ENCODE assay signal across 8 mouse cellular contexts in the genomic region with DNA sequence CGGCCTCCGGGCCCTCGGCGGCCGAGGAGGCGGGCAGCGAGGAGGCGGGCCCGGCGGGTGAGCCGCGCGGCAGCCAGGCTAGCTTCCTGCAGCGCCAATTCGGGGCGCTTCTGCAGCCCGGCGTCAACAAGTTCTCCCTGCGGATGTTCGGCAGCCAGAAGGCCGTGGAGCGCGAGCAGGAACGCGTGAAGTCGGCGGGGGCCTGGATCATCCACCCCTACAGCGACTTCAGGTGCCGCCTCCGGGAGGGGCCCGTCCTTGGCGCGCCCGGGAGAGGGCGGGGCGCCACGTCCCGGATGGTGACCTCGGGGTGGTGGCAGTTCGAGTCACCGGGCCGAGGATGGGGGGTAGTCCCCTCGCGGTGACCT. TPM values are rescaled to one million over a fixed set of nuclear protein-coding genes. Genes with fewer than 3 reads are reported as not detected.
A peak's percentile ranks its signal among the peaks of the same experiment; 100 is the strongest.
DNase-seq lines count a peak whose midpoint lies in the region; ATAC-seq and TF ChIP-seq lines count a peak whose summit lies in the region.

No protein-coding gene starts in this region.

- peaks cover 17% of the 10 kb centered on the region for H3K27me3 ChIP-seq in spleen, adult 2 months (ENCODE audit: control insufficient read depth, insufficient read depth, low read length)
- H3K27me3 ChIP-seq in forebrain, embryonic 13.5 days, result peaks cover 58% of the 10 kb centered on the region
- peaks cover 54% of the 10 kb centered on the region for H3K27me3 ChIP-seq in liver, embryonic 11.5 days (replicated peaks; ENCODE audit: control insufficient read depth, insufficient read depth, low read length)
- H3K27me3 ChIP-seq in small intestine, adult 2 months (ENCODE audit: control insufficient read depth, insufficient read depth, low read length), result peaks cover 20% of the 10 kb centered on the region

- no peaks in the 10 kb centered on the region for H3K36me3 ChIP-seq in spleen, adult 2 months (ENCODE audit: control insufficient read depth, insufficient read depth, low read length)
- peaks cover 2% of the 10 kb centered on the region for H3K36me3 ChIP-seq in forebrain, embryonic 13.5 days (ENCODE audit: poor library complexity, severe bottlenecking)
- H3K36me3 ChIP-seq in liver, embryonic 11.5 days (ENCODE audit: control insufficient read depth, insufficient read depth, low read length), result 0 out of 2 replicates have a peak, but pooled peaks cover 2% of the 10 kb centered on the region
- H3K36me3 ChIP-seq in small intestine, adult 2 months (ENCODE audit: control insufficient read depth, insufficient read depth, low read length), result peaks cover 2% of the 10 kb centered on the region; the same call in 1 of the 2 replicates

- TF ChIP-seq CTCF in gastrocnemius, adult 2 months (IDR thresholded peaks at IDR 0.05), result no peak
- TF ChIP-seq CTCF in spleen, adult 2 months (IDR thresholded peaks at IDR 0.05; ENCODE audit: extremely low read depth, insufficient read depth, insufficient read length, insufficient replicate concordance), result no peak
- TF ChIP-seq CTCF in small intestine, adult 2 months (IDR thresholded peaks at IDR 0.05; ENCODE audit: extremely low read depth, insufficient read length, insufficient replicate concordance, low read depth, low read length), result no peak

- H3K9ac ChIP-seq in forebrain, embryonic 13.5 days, result peak overlapping the region; percentile 70
- H3K9ac ChIP-seq in liver, embryonic 11.5 days (ENCODE audit: low read depth, low read length), result 0 out of 2 replicates have a peak overlapping the region, but pooled peaks have one; percentile 25

- WGBS in spleen, adult 2 months, result 2% methylated on average over 44 of the region's 44 CpGs
- WGBS in forebrain, embryonic 13.5 days, result under 1% methylated on average over 38 of the region's 44 CpGs
- WGBS in liver, embryonic 11.5 days, result 1% methylated on average over 44 of the region's 44 CpGs
- under 1% methylated on average over 44 of the region's 44 CpGs for WGBS in small intestine, adult 2 months

- DNase-seq in gastrocnemius, adult 2 months, result no peak
- no peak for DNase-seq in gastrocnemius, postnatal 25 days
- no peak for DNase-seq in spleen, adult 2 months (ENCODE audit: low read depth in 1 of 2, low spot score in 2 of 2)
- DNase-seq in spleen, postnatal 36 days (ENCODE audit: low spot score in 2 of 2), result no peak
- no peak for DNase-seq in liver, embryonic 11.5 days (ENCODE audit: low spot score)
- DNase-seq in thymus, postnatal 25 days, result no peak

- 0 out of 2 replicates have a peak, but pooled peaks have one; percentile 17 for ATAC-seq in forebrain, embryonic 13.5 days
- no peak for ATAC-seq in liver, embryonic 11.5 days (replicated peaks; ENCODE audit: low FRiP score)

- TF ChIP-seq POLR2A in spleen, adult 2 months (IDR thresholded peaks at IDR 0.05; ENCODE audit: low read depth, low read length), result no peak
- no peak for TF ChIP-seq POLR2A in small intestine, adult 2 months (IDR thresholded peaks at IDR 0.05; ENCODE audit: low read depth, low read length)

- H3K4me3 ChIP-seq in gastrocnemius, adult 2 months, result peak overlapping the region; percentile 70
- H3K4me3 ChIP-seq in spleen, adult 2 months (ENCODE audit: extremely low read depth, insufficient read depth, insufficient read length), result peak overlapping the region; percentile 44; the same call in 1 of the 2 replicates
- peak overlapping the region; percentile 64 for H3K4me3 ChIP-seq in forebrain, embryonic 13.5 days
- peak overlapping the region; percentile 67 for H3K4me3 ChIP-seq in liver, embryonic 11.5 days (ENCODE audit: low read depth, low read length)
- peak overlapping the region; percentile 71 for H3K4me3 ChIP-seq in small intestine, adult 2 months (ENCODE audit: low read depth, low read length)

- H3K4me1 ChIP-seq in spleen, adult 2 months (ENCODE audit: control insufficient read depth, insufficient read depth, insufficient read length), result peaks cover 7% of the 10 kb centered on the region; the same call in 1 of the 2 replicates
- H3K4me1 ChIP-seq in forebrain, embryonic 13.5 days, result peaks cover 16% of the 10 kb centered on the region
- peaks cover 14% of the 10 kb centered on the region for H3K4me1 ChIP-seq in liver, embryonic 11.5 days (replicated peaks; ENCODE audit: control insufficient read depth, insufficient read depth, low read length)
- peaks cover 12% of the 10 kb centered on the region for H3K4me1 ChIP-seq in small intestine, adult 2 months (ENCODE audit: control insufficient read depth, insufficient read depth, insufficient read length, low read length)

- peak overlapping the region; percentile 94 for H3K4me2 ChIP-seq in forebrain, embryonic 13.5 days
- peak overlapping the region; percentile 91 for H3K4me2 ChIP-seq in liver, embryonic 11.5 days

- no peak overlapping the region for H3K27ac ChIP-seq in gastrocnemius, adult 2 months
- no peak overlapping the region for H3K27ac ChIP-seq in spleen, adult 2 months (ENCODE audit: insufficient read depth, low read length)
- no peak overlapping the region for H3K27ac ChIP-seq in forebrain, embryonic 13.5 days
- no peak overlapping the region for H3K27ac ChIP-seq in liver, embryonic 11.5 days (ENCODE audit: low read depth, low read length)
- no peak overlapping the region for H3K27ac ChIP-seq in small intestine, adult 2 months (ENCODE audit: insufficient read depth, low read depth, low read length)

- H3K9me3 ChIP-seq in forebrain, embryonic 13.5 days (replicated peaks), result no peaks in the 10 kb centered on the region
- no peaks in the 10 kb centered on the region for H3K9me3 ChIP-seq in liver, embryonic 11.5 days (ENCODE audit: control insufficient read depth, low read length)

- intact Hi-C loops in gastrocnemius, adult 2 months (cut with DNase I), result no loop called here

RNA-seq across cellular contexts. Expression of a gene that starts 0.5 kb away (rescaled TPM):
- total RNA-seq in gastrocnemius, adult 2 months (2021), result under 1 TPM; 0.47 to 0.84 TPM
- total RNA-seq in gastrocnemius, postnatal 25 days (2021), result under 1 TPM; 0.67 TPM
- 0.77 and 1.5 TPM in 2 replicates for polyA plus RNA-seq in spleen, adult 2 months (2012; rRNA removed)
- polyA plus RNA-seq in forebrain, embryonic 13.5 days (2015; fragmentation: Nextera tagmentation; extraction: Ambion mirVana), result 0.06 and 0.10 TPM in 2 replicates
- not detected in 2 replicates for polyA plus RNA-seq in liver, embryonic 11.5 days (2014; fragmentation: Nextera tagmentation; extraction: Ambion mirVana)
- 8.3 and 19.2 TPM in 2 replicates for polyA plus RNA-seq in small intestine, adult 2 months (2012; rRNA removed)

RNA-seq across cellular contexts. Expression of a gene that starts 12.7 kb away (rescaled TPM):
- total RNA-seq in gastrocnemius, adult 2 months (2021), result 100 to 1,000 TPM; 650 to 652 TPM
- 100 to 1,000 TPM; 513 to 650 TPM for total RNA-seq in gastrocnemius, postnatal 25 days (2021)
- polyA plus RNA-seq in spleen, adult 2 months (2012; rRNA removed), result 208 and 255 TPM in 2 replicates
- polyA plus RNA-seq in forebrain, embryonic 13.5 days (2015; fragmentation: Nextera tagmentation; extraction: Ambion mirVana), result 489 and 502 TPM in 2 replicates
- 992 and 1,001 TPM in 2 replicates for polyA plus RNA-seq in liver, embryonic 11.5 days (2014; fragmentation: Nextera tagmentation; extraction: Ambion mirVana)
- 1,266 and 1,465 TPM in 2 replicates for polyA plus RNA-seq in small intestine, adult 2 months (2012; rRNA removed)

RNA-seq across cellular contexts. Expression of a gene that starts 28.2 kb away (rescaled TPM):
- 1 to 10 TPM; 7.2 to 9.8 TPM for total RNA-seq in gastrocnemius, adult 2 months (2021)
- 1 to 10 TPM; 4.0 to 4.4 TPM for total RNA-seq in gastrocnemius, postnatal 25 days (2021)
- 1.7 and 1.8 TPM in 2 replicates for polyA plus RNA-seq in spleen, adult 2 months (2012; rRNA removed)
- 1.3 and 1.4 TPM in 2 replicates for polyA plus RNA-seq in forebrain, embryonic 13.5 days (2015; fragmentation: Nextera tagmentation; extraction: Ambion mirVana)
- polyA plus RNA-seq in liver, embryonic 11.5 days (2014; fragmentation: Nextera tagmentation; extraction: Ambion mirVana), result 0.16 and 0.45 TPM in 2 replicates
- 0.11 and 0.52 TPM in 2 replicates for polyA plus RNA-seq in small intestine, adult 2 months (2012; rRNA removed)

RNA-seq across cellular contexts. Expression of a gene that starts 29.4 kb away (rescaled TPM):
- 10 to 100 TPM; 27.0 to 40.8 TPM for total RNA-seq in gastrocnemius, adult 2 months (2021)
- 10 to 100 TPM; 26.7 to 27.2 TPM for total RNA-seq in gastrocnemius, postnatal 25 days (2021)
- polyA plus RNA-seq in spleen, adult 2 months (2012; rRNA removed), result 60.5 and 62.5 TPM in 2 replicates
- 39.1 and 43.8 TPM in 2 replicates for polyA plus RNA-seq in forebrain, embryonic 13.5 days (2015; fragmentation: Nextera tagmentation; extraction: Ambion mirVana)
- 36.5 and 41.5 TPM in 2 replicates for polyA plus RNA-seq in liver, embryonic 11.5 days (2014; fragmentation: Nextera tagmentation; extraction: Ambion mirVana)
- 38.7 and 50.0 TPM in 2 replicates for polyA plus RNA-seq in small intestine, adult 2 months (2012; rRNA removed)

RNA-seq across cellular contexts. Expression of a gene that starts 35.0 kb away (rescaled TPM):
- total RNA-seq in gastrocnemius, adult 2 months (2021), result 100 to 1,000 TPM; 366 to 415 TPM
- 100 to 1,000 TPM; 329 to 332 TPM for total RNA-seq in gastrocnemius, postnatal 25 days (2021)
- polyA plus RNA-seq in spleen, adult 2 months (2012; rRNA removed), result 119 and 143 TPM in 2 replicates
- polyA plus RNA-seq in forebrain, embryonic 13.5 days (2015; fragmentation: Nextera tagmentation; extraction: Ambion mirVana), result 101 and 109 TPM in 2 replicates
- 213 and 236 TPM in 2 replicates for polyA plus RNA-seq in liver, embryonic 11.5 days (2014; fragmentation: Nextera tagmentation; extraction: Ambion mirVana)
- polyA plus RNA-seq in small intestine, adult 2 months (2012; rRNA removed), result 101 and 163 TPM in 2 replicates
